Mouse (Mus musculus): ENCODE measurements at regions not wholly inside any gene's neighbourhood (a gene's known extent, or its start where the extent isn't known, plus 50 kb on each side); places are given as distances from the start of the nearest gene placed in this dataset.
A peak's percentile ranks its signal among the peaks of the same experiment; 100 is the strongest.

DNA sequence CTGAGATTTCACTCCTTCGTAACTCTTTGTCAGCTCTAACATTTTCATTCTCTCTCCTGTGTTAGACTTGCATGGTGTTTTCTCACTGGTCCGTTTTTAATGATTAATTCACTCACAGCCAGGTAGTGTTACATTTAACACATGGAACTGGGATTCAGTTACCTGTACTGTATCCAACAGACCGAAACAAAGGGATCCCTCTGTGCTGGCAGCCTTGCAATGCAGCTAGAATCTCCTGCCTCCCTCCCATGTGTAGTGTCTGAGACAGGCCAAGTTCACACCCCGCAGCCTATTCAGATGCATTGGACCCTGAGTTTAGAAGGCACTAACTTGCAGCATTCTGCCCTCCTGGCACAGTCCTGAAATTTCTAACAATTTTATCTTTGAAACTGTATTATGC, 357.9 kb downstream of the Plk2 start:
- Histone ChIP-seq H3K36me3 (ENCODE audit: control insufficient read depth, insufficient read depth) (no peaks in the 10 kb centered on the region), H3K27ac (ENCODE audit: low read length) (no peak overlapping the region), H3K9me3 (replicated peaks; ENCODE audit: control insufficient read depth, low read length) (no peaks in the 10 kb centered on the region), H3K27me3 (ENCODE audit: control insufficient read depth, insufficient read depth, low read depth, low read length) (no peaks in the 10 kb centered on the region), H3K4me3 (ENCODE audit: low read depth, low read length) (no peak overlapping the region), H3K9ac (ENCODE audit: low read depth, low read length) (no peak overlapping the region), H3K4me2 (ENCODE audit: low read depth, low read length) (no peak overlapping the region), H3K4me1 (ENCODE audit: control insufficient read depth, low read depth, low read length) (no peaks in the 10 kb centered on the region)
- WGBS (ENCODE audit: insufficient replicate concordance) = 58% methylated on average over 4 of the region's 4 CpGs
- no peak for ATAC-seq (ENCODE audit: low read depth)

DNA sequence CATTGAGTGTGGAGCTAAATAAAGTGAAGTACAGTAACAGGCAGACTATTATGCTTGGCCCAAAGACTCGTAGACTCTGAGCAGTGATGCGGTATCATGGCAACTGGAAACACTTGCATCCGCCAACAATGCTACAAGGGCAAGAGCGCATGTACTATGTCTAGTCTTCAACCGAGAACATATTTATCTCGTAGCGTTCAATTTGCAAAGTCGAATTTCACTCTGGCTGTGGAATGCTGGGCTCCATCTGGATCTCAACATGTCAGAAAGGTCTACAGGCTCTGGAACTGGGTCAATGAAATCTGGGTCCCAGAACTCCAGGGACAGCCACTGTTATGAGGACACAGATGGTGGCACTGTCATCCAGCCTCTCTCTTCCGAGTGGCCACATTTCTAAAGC, 359.7 kb downstream of the Plk2 start:
- Histone ChIP-seq H3K27me3 (ENCODE audit: control insufficient read depth, insufficient read depth, low read depth, low read length) (no peaks in the 10 kb centered on the region), H3K36me3 (ENCODE audit: control insufficient read depth, insufficient read depth) (no peaks in the 10 kb centered on the region), H3K4me1 (ENCODE audit: control insufficient read depth, low read depth, low read length) (no peaks in the 10 kb centered on the region), H3K27ac (ENCODE audit: low read length) (no peak overlapping the region), H3K9ac (ENCODE audit: low read depth, low read length) (no peak overlapping the region), H3K4me3 (ENCODE audit: low read depth, low read length) (no peak overlapping the region), H3K9me3 (replicated peaks; ENCODE audit: control insufficient read depth, low read length) (no peaks in the 10 kb centered on the region), H3K4me2 (ENCODE audit: low read depth, low read length) (no peak overlapping the region)
- 76% methylated on average over 9 of the region's 9 CpGs for WGBS (ENCODE audit: insufficient replicate concordance)
- ATAC-seq (ENCODE audit: low read depth) = no peak

- H3K4me3 ChIP-seq (ENCODE audit: low read depth, low read length) = no peak overlapping the region
- H3K9ac ChIP-seq (ENCODE audit: low read depth, low read length) = no peak overlapping the region
- no peaks in the 10 kb centered on the region for H3K4me1 ChIP-seq (ENCODE audit: control insufficient read depth, low read depth, low read length)
- no peak overlapping the region for H3K4me2 ChIP-seq (ENCODE audit: low read depth, low read length)
- H3K9me3 ChIP-seq (replicated peaks; ENCODE audit: control insufficient read depth, low read length) = no peaks in the 10 kb centered on the region
- no peaks in the 10 kb centered on the region for H3K27me3 ChIP-seq (ENCODE audit: control insufficient read depth, insufficient read depth, low read depth, low read length)
- no peak for ATAC-seq (ENCODE audit: low read depth)
- no peak overlapping the region for H3K27ac ChIP-seq (ENCODE audit: low read length)
- WGBS (ENCODE audit: insufficient replicate concordance) = 60% methylated on average over 2 of the region's 2 CpGs
- no peaks in the 10 kb centered on the region for H3K36me3 ChIP-seq (ENCODE audit: control insufficient read depth, insufficient read depth)
Observed at GRCm38 (mm10) chr13:110756877-110757276, 362.0 kb downstream of the Plk2 start.

DNA sequence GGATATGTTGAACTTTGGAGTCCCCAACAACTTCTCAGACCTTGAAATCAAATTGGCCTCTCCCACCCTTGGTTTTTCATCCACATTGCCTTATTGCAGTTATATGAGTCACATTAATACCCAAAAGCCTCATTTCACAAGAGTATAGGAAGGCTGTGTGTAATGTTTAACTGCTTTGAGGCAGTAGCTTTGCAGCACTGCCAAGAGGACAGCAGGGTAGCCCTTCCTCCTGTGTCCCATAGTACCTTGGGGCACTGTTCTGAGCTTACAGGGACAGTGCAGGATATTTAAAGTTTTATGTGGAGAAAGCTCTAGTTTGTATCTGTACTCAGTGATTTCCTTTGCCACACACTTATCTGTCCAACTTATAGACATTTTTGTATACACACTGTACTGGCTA, 374.4 kb downstream of the Plk2 start:
- ATAC-seq (ENCODE audit: low read depth) = no peak
- Histone ChIP-seq H3K9me3 (replicated peaks; ENCODE audit: control insufficient read depth, low read length) (no peaks in the 10 kb centered on the region), H3K9ac (ENCODE audit: low read depth, low read length) (no peak overlapping the region), H3K27me3 (ENCODE audit: control insufficient read depth, insufficient read depth, low read depth, low read length) (no peaks in the 10 kb centered on the region), H3K4me2 (ENCODE audit: low read depth, low read length) (no peak overlapping the region), H3K4me3 (ENCODE audit: low read depth, low read length) (no peak overlapping the region), H3K27ac (ENCODE audit: low read length) (no peak overlapping the region), H3K4me1 (ENCODE audit: control insufficient read depth, low read depth, low read length) (no peaks in the 10 kb centered on the region), H3K36me3 (ENCODE audit: control insufficient read depth, insufficient read depth) (no peaks in the 10 kb centered on the region)

DNA sequence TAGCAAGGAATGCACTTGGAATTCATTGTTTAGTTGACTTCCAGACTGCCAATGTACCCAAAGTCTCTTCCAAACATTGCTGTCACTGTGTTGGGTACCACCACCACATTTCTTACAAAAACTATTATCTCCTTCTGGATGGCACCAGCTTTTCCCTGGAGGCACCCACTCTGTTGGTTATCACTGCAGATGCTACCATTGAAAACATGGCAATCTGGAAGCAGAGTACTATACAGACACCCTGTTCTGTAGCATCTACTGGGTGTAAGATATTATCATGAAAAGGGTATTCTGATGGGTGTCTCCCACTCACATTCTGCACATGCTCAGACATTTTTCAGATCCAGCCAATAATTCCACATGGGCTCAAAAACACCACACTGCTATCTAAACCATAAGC, 380.4 kb downstream of the Plk2 start:
- Histone ChIP-seq H3K9ac (ENCODE audit: low read depth, low read length) (no peak overlapping the region), H3K4me1 (ENCODE audit: control insufficient read depth, low read depth, low read length) (no peaks in the 10 kb centered on the region), H3K4me3 (ENCODE audit: low read depth, low read length) (no peak overlapping the region), H3K4me2 (ENCODE audit: low read depth, low read length) (no peak overlapping the region), H3K27ac (ENCODE audit: low read length) (no peak overlapping the region), H3K36me3 (ENCODE audit: control insufficient read depth, insufficient read depth) (no peaks in the 10 kb centered on the region), H3K9me3 (replicated peaks; ENCODE audit: control insufficient read depth, low read length) (no peaks in the 10 kb centered on the region), H3K27me3 (ENCODE audit: control insufficient read depth, insufficient read depth, low read depth, low read length) (no peaks in the 10 kb centered on the region)
- no peak for ATAC-seq (ENCODE audit: low read depth)

GRCm38 (mm10) chr13:110784162-110784785, 389.4 kb downstream of the Plk2 start:
- Histone ChIP-seq H3K4me2 (ENCODE audit: low read depth, low read length) (no peak overlapping the region), H3K27me3 (ENCODE audit: control insufficient read depth, insufficient read depth, low read depth, low read length) (no peaks in the 10 kb centered on the region), H3K4me3 (ENCODE audit: low read depth, low read length) (no peak overlapping the region), H3K9ac (ENCODE audit: low read depth, low read length) (no peak overlapping the region), H3K4me1 (ENCODE audit: control insufficient read depth, low read depth, low read length) (no peaks in the 10 kb centered on the region), H3K9me3 (replicated peaks; ENCODE audit: control insufficient read depth, low read length) (no peaks in the 10 kb centered on the region), H3K27ac (ENCODE audit: low read length) (no peak overlapping the region), H3K36me3 (ENCODE audit: control insufficient read depth, insufficient read depth) (no peaks in the 10 kb centered on the region)
- no peak for ATAC-seq (ENCODE audit: low read depth)
- 74% methylated on average over 12 of the region's 12 CpGs for WGBS (ENCODE audit: insufficient replicate concordance)

- WGBS (ENCODE audit: insufficient replicate concordance) = 82% methylated on average over 5 of the region's 5 CpGs
- Histone ChIP-seq H3K4me2 (ENCODE audit: low read depth, low read length) (no peak overlapping the region), H3K4me3 (ENCODE audit: low read depth, low read length) (no peak overlapping the region), H3K9ac (ENCODE audit: low read depth, low read length) (no peak overlapping the region), H3K4me1 (ENCODE audit: control insufficient read depth, low read depth, low read length) (no peaks in the 10 kb centered on the region), H3K36me3 (ENCODE audit: control insufficient read depth, insufficient read depth) (no peaks in the 10 kb centered on the region), H3K27ac (ENCODE audit: low read length) (no peak overlapping the region), H3K9me3 (replicated peaks; ENCODE audit: control insufficient read depth, low read length) (no peaks in the 10 kb centered on the region), H3K27me3 (ENCODE audit: control insufficient read depth, insufficient read depth, low read depth, low read length) (no peaks in the 10 kb centered on the region)
- no peak for ATAC-seq (ENCODE audit: low read depth)
Observed at GRCm38 (mm10) chr13:110784822-110785221, 390.0 kb downstream of the Plk2 start.

GRCm38 (mm10) chr13:110798313-110798712, 403.5 kb downstream of the Plk2 start:
- Histone ChIP-seq H3K27ac (ENCODE audit: low read length) (no peak overlapping the region), H3K36me3 (ENCODE audit: control insufficient read depth, insufficient read depth) (no peaks in the 10 kb centered on the region), H3K9me3 (replicated peaks; ENCODE audit: control insufficient read depth, low read length) (no peaks in the 10 kb centered on the region), H3K4me1 (ENCODE audit: control insufficient read depth, low read depth, low read length) (no peaks in the 10 kb centered on the region), H3K27me3 (ENCODE audit: control insufficient read depth, insufficient read depth, low read depth, low read length) (no peaks in the 10 kb centered on the region), H3K9ac (ENCODE audit: low read depth, low read length) (no peak overlapping the region), H3K4me2 (ENCODE audit: low read depth, low read length) (no peak overlapping the region), H3K4me3 (ENCODE audit: low read depth, low read length) (no peak overlapping the region)
- WGBS (ENCODE audit: insufficient replicate concordance) = 19% methylated on average over 7 of the region's 7 CpGs
- 0 out of 2 replicates have a peak, but pooled peaks have one; percentile 16 for ATAC-seq (ENCODE audit: low read depth)

GRCm38 (mm10) chr13:110802841-110803240, 408.0 kb downstream of the Plk2 start:
- H3K9me3 ChIP-seq (replicated peaks; ENCODE audit: control insufficient read depth, low read length) = no peaks in the 10 kb centered on the region
- no peak overlapping the region for H3K27ac ChIP-seq (ENCODE audit: low read length)
- no peak overlapping the region for H3K4me2 ChIP-seq (ENCODE audit: low read depth, low read length)
- H3K27me3 ChIP-seq (ENCODE audit: control insufficient read depth, insufficient read depth, low read depth, low read length) = no peaks in the 10 kb centered on the region
- H3K4me3 ChIP-seq (ENCODE audit: low read depth, low read length) = no peak overlapping the region
- H3K9ac ChIP-seq (ENCODE audit: low read depth, low read length) = no peak overlapping the region
- no peaks in the 10 kb centered on the region for H3K36me3 ChIP-seq (ENCODE audit: control insufficient read depth, insufficient read depth)
- 67% methylated on average over 6 of the region's 6 CpGs for WGBS (ENCODE audit: insufficient replicate concordance)
- H3K4me1 ChIP-seq (ENCODE audit: control insufficient read depth, low read depth, low read length) = no peaks in the 10 kb centered on the region
- no peak for ATAC-seq (ENCODE audit: low read depth)
